Mouse (Mus musculus) gastrocnemius, adult 8-10 months (tissue): ENCODE data around the gene Egfem1. TPM values are rescaled to one million over a fixed set of nuclear protein-coding genes. Genes with fewer than 3 reads are reported as not detected.

Experiments used
- DNase-seq, 2 experiments: peaks; one replicate each; pipeline ENCODE4 v3.0.0; 2022; ENCODE audit warnings: low spot score in 2 of 2
- total RNA-seq, 4 experiments: library from RNA; stranded (reverse); gene quantifications; 2 replicates each; pipeline ENCODE4 v1.2.4; 2022

Gene Egfem1
- total RNA-seq = not detected

DNA sequence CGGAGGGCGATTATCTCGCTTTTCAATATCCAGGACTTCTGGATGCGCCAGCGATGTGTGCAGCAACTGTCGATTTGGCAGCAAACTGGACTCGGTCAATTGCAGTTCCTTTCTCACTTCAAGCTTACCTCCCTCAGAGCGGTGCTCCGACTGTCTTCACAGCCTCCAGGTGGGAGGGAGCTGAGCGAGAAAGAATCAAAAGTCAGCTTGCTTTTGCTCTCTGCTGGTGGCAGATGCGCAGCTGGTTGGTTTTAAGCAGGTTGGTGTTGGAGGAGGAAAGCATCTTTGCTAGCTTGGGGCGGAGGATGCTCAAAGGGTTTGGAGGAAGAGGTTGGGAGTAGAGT, at the start of gene Egfem1:
TSS of gene Egfem1 (plus strand) at position 72 of the 344 bp plus-strand sequence.
- no peak for DNase-seq

DNA sequence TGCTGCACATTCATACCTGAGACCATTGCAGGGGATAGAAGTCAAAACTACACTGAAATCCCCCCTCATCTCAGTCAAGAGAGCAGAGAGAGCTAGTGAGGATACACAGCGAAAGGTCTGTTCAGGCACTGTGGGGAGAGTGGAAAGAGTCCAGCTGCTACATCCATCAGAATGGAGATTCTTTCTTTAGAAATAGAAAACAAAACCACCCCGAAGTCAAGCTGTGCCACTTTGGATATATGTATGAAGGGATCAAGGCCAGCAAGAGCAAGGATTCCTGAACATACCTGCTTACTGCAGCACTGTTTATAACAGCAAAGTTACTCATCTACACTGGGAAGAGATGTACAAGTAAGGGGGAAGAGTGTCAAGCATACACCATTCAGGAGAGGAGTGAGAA, 48.7 kb upstream of the Egfem1 start:
- no peak for DNase-seq

DNA sequence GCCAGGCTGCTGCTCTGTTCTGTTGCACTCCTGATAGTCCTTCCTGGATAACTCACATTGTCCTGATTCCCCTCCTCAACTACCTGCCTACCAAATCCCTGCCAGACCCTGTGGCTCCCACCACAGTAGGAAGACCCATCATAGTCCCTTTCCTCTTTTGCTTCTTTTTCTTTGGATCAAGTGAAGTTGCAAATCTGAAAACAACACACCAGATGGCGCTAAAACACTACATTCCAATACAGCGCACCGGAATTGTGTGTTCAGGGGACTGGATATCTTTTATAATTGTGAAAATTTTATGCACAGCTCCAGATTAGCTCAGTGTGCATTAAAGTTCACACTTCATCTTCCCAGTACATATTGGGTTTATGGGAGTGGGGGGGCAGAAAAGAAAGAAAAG, 45.7 kb upstream of the Egfem1 start:
- DNase-seq = no peak

DNA sequence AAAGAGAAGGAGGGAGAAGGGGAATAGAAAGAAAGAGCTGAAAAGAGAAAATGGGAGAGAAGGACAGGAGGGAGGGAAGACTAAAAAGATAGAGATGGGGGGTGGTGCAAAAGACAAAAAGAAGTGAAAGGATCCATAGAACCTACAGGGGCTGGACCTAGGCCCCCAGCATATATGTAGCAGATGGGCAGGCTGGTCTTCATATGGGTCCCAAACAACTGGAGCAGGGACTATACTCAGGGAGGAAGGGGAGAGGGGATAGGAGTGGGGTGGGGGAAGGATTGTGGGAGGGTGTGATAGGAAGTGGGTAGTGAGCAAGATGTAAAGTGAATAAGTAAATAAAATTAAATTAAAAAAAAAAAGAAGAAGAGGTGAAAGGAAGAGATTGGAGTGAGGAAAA, 45.2 kb upstream of the Egfem1 start:
- no peak for DNase-seq

DNA sequence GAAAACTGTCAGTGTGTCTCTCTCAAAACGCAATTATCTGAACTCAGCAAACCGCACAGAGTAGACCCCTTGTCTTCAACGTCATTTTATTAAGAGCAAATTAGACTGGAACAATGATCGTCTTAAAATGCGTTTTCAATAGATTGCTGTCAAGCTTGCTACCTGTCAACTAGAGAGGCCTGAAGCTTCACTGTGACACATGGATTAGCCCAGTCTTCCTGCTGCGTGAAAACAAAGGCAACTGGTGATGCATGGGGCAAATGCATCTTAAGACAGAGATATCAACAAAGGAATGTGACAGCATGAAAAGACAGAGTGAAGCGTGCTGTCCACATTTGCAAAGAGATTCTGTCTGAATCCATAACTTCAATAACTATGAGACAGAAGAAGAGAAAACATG, 41.8 kb upstream of the Egfem1 start:
- no peak for DNase-seq

DNA sequence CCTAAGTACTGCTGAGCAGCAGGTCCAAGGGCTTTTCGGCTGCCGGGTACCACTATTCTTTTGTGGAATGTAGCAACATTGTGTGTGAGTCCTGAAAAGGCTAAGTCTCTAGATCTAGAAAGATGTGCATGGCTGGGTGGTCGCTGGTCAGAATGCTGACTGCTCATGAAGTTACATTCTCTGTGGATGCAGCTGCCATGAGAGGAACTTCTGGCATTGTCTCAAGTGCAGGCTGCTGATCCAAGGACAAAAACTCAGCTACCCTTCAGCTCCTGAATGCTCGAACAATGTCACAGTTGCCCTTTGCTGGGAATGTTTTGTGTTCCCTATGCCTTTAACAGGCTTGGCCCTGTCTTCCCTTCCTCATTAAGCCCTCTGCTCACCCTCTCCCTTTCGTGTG, 35.5 kb upstream of the Egfem1 start:
- DNase-seq = no peak

DNA sequence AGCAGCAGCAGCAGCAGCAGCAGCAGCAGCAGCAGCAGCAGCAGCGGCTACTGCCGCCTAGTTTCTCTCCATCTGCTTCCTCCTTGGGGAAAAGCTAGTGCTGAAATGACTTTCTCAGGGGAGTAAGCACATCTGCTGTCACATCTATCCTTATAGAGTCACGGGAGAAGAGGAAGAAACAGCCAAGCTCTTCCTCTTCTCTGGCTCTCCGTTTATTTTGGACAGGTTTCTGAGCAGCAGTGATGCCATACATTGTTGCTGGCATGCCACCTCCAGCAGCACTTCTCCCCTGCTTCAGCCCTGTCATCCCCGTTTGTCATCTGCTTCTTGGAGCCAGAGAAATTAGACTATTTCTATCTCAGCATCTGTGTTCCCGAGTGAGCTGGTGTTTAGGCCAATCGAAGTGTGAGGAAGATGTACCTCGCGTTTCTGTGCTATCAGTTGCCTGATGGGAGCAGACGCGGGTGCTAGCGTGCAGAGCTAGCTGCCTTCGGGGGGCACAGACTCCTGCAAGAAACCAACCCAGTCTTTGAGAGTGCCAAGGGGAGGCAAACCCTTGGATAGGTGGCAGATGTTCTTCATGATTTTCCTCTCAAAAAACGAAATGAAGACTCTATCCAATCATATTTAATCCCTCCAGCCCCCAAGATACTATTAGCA, 34.4 kb upstream of the Egfem1 start:
- DNase-seq = no peak

DNA sequence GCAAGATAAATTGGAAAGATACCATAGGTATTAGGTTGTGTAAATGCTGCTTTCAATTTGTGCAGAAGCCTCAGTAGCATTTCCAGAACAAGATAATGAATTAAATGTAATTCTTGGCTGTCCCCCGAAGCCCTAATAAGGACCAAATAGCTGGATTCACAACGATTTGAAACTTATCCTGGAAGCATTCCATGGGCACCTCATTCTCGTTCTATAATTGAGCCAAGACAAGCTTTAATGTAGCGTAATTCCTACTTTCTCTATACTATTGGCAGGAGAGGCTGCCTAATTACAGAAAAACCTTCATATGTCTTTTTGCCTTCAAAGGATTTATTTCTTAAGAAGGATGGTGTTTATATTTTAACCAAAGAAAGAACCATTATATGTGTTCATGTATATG, 18.7 kb upstream of the Egfem1 start:
- DNase-seq = no peak

DNA sequence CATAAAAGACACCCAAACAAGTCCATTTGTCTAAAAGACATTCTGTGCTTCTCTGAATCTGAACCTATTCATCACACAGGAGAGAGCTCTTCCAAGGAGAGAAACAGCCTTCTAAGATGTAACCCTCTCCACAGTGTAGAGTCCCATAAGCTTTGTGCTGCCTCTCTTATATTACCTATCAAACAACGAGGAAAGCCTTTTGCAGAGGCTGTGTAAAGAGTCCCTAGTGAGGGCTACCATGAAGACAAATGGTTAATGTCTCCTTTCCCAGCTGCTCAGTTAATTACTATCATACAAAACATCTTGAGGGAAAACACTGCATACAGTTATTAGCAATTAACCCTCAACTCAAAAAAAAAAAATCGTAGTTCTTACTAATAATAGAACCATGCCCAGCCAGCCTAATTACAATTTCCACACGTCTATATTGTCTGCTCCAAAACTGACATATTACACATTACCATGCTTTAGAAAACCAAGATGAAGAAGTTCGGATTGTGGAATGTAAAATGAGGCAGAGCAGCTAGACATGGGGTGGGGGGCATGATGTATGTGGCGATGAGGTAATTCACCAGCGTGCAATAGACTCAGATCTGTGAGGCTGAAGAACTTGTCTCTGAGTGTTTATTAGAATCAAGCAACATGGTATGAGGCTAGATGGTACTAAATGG, 13.3 kb upstream of the Egfem1 start:
- no peak for DNase-seq

DNA sequence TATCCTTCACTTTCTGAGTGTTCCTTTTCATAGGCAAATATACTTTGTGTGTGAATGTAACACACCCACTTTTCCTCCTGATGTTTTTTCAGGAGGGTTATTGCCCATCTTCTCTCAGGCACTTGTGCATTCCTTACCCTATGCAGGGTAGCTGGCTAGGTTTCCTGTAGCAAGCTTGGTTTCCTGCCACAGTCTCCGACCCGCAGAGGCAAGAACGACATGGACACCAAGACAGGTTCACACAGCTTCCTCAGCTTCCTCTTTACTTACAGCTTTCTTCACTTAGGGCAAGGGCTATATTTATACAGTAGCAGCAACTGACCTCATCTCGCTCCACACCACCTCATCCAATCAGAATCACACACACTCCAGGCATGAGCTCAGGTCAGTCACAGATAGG, 10.5 kb upstream of the Egfem1 start:
- DNase-seq = no peak

DNA sequence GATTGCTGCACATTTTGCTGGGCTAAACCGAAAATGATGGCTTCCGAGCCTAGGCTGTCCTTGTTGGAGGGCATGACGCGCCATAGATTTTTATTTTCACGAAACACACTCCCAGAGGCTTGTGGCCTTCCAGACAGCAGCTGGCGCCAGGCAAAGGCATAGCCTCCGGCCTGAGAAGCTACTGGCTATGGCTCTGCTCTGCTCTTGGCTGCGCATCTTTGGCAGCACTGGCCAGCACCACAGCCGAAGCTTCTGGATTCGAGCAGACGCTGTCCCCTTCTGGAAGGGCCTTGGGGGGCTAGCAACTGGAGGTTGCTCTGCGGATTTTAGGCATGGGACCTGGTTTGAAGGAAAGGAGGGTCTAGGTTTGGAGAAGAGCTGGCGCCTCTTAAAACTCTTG, 306 bp upstream of the Egfem1 start:
- no peak for DNase-seq

DNA sequence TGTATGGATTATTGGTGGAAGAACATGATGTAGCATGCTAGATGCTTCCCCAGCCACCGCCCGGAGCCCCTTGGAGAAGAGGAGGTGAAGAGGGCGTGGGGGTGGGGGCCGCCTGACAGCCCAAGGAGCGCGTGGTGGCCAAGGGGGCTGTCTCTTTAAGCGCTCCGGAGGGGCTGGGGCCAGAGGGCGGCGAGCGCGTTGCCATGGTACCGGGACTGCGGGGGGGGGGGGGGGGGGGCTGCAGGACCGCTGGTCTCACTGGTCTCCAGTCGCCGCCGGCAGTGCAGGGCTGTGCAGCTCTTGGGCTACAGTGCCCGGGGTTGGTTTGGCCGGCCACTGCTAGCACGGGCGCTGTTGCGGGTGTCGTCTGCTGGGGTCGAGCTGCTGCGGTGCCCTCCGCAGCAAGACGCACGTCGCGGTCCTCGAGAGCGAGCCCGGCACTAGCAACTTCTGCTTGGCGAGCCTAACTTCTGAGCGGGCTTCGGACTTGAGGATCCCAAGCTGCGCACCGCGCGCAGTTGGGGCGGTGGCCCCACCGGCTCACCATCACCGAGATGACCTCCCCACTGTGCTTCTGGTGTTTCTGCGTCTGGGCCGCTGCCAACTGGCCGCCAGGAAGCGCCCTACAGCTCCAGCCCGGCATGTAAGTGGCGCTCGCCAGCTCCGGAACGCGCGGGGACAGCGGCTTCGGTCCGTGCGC, 623 bp downstream of the Egfem1 start:
- no peak for DNase-seq

DNA sequence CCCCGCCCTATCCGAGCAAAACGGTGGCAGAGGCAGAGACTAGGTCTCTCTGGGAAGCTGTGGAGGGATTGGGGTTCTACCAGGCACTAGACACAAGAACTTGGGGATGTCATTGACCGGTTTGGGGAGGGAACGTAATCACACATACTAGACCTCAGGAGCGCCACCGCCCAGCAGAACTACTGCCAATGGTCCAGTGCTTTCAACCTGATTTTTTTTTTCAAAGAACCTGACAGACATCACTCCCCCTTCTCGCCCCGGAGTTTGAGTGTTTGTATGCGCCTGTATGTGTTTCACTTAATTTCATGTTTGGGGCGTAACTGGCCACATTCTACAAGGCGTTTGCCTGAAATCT, 1.1 kb downstream of the Egfem1 start:
- no peak for DNase-seq

DNA sequence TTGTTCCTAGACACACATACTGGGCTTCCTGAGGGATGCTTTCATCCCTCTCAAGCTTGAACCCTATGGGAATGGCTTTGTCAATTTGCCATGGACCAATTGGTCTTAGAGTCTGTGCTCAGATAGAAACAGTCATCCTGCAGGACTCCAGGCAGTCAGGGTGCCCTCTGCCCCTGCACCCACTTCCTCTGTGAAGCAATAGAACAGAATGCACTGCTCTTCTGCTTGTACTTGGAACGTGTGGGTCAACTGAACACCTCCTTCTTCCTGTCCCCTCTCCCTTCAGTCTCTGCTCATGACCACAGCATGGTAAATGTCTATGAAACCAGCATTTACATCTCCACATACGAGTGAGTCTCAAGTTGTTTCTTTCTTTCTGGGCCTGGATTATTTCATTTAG, 16.6 kb downstream of the Egfem1 start:
- DNase-seq = no peak

DNA sequence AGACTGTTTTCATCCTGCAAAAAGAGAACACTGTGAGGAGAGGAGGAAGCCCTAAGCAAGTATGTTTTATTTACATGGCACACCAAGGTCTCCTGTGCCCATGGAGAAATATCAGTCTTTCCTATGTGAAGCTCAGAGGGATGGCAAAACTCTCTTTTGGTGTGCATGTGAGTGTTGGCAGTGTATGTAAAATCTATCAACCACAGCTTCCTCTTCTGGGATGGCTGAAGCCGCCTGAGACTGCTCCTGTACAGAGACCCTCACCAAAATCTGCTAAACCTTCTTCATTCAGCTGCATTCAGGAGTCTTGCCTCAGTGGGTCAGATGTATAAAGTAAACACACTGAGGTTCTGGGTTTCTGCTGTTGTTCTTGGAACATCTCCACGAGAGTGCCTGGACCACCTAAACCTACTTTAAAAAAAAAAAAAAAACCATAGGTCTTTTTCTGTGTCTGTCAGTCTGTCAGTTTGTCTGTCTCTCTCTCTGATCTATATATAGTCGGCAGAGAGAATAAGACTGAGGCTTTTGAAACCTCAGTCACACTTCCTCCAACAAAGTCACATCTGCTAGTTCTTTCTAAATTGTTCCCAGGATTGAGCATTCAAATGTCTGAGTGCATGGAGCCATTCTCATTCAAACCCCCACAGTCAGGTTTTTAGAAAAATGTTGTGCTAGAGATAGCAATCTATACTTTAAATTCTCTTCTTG, 24.3 kb downstream of the Egfem1 start:
- DNase-seq = no peak

DNA sequence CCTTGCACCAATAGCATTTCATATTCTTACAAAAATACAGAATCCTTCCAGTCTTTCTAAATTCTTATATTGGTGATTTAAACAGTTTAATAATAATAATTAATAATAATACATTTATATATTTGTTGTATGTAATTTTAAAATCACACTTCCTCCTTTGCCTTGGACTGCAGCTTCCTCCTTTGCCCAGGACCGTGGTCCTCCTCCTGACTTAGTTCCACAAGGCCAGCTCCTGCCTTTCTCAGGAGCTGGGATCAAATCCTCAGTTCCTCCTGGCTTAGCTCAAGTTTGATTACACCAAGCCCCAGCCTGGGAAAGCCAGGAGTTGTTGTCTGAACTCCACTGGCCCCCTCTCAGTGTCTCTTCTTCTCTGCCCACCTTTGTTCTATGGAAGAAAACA, 25.3 kb downstream of the Egfem1 start:
- DNase-seq = no peak

DNA sequence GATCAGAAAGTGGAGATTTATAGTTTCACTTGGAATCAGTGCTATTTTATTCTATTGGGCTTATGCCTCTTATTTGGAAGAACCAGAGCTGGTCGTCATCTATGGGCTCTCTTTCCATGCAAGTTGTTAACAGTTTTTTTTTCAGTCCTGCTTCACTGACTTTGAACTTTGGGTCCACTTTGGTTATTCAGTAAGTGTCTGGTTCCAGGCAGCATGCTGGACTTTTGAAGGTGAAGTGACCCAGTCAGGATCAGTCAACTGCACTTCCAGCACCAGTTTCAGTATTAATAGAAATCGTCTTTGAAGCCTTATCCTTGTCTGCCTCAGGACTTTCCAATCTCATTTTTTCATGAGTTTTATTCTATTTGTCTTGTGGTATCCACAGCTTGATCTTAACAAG, 28.5 kb downstream of the Egfem1 start:
- DNase-seq = no peak

DNA sequence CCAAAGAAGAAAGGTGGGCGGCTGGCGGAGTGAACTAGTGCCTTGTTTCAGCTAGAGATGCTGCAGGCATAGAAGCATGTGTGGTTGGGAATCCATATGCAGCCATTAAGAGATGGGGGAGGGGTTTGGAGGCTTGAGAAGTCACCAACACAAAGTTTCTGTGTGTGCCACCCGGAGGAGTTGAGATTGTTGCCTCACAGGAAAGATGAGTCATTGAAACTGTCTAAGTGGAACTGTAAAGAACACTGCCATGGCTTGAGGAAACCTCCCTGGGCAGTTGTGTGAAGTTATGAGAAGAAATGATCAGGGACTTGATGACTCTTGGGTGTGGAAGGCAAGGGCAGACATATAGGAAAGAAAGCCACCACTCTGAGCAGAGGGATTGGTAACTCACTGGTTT, 32.7 kb downstream of the Egfem1 start:
- no peak for DNase-seq

DNA sequence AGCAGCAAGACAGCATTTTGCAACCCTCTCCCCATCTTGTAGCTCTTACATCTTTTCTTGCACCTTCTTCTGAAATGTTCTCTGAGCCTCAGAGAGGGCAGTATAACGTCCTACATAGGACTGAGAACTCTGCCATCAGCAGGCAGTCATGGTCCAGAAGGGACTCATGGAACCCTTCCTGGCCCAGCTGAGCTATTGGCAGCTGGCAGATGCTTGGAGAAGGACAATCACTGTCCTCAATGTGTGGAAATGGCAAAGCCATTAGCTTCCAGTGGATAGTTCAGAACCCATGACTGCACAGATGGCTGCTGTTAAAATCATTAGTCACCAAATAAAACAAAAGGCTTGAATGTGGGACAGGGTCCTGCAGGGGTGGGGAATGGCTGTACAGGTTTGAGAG, 35.6 kb downstream of the Egfem1 start:
- DNase-seq = no peak

DNA sequence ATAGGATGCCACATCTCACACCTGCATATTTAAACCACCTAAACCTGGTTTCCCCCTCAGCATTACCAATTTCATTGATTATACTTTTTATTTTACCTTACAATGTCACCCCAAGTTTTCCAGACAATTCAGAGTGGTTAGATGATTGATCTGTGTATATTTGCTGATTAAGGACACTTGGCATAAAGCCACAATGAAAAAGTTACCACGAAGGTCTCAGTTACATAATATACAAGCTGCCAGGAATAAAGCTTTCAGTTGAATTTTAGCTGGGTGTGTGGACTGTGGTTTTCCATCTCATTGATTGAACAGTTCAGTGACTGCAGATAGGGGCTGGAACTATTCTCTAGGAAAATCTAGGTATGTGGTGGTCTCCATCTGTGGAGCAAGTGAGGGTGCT, 40.7 kb downstream of the Egfem1 start:
- DNase-seq = no peak

DNA sequence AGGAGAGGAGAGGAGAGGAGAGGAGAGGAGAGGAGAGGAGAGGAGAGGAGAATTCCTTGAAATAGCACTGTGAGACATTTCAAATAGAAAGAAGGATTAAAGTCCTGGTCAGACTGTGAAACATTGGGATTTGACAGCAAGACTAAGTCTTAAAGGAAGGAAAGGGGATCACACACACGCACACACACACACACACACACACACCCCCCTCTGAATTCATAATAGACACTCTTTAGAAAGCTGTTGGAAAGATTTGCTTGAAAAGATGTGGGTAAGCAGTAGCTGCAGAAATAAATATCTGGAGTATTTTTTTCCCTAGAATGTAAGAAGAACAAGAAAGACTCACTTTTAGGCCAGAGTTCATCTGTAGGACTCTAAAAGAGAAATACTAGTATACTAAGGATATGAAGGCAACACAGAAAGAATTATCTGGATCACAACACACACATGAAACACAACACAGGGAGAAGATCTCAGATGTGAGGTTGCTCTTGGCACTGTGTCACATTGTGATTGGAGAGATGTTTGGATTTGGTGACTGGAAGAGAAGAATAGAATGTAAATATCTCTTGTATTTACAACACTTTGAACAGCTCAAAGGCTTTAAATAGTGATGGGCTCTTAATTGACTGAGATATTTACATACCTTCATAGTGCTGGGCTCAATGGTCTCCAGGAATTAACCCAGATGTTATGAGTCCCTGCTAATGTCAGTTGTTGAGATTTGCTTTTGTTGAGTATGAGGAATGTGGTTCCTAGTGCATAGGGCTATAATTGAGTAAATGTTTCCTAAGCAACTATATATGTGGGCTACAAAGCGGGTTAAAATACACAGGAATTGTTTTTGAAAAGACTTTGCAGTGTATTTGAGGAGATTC, 50.5 kb downstream of the Egfem1 start:
- DNase-seq = no peak

DNA sequence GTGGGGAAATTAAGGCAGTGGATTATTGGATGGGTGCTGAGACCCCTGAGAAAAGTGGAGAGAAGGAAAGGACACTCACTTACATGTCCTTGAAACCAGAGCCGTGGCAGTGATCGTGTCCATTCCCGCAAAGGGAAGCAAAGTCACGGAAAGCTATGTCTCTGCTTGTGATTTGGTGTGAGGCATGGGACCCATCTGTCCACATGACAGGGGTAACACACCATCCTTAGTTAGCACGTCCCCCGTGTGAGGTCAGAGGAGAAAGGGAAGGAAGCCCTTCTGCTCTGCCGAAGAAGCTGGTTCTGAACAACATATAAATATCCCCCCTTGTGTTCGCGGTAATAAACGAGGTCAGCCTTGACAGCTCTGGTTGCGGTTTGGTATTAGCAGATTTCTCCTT, 52.7 kb downstream of the Egfem1 start:
- DNase-seq = no peak
